Mouse (Mus musculus) cerebellum, adult 2 months (tissue): ENCODE data around the gene Gnb2.

ENCODE experiments used
- CTCF ChIP-seq: fragments of 200-500 bp; IDR thresholded peaks from 2 replicates; pipeline ENCODE4 v1.5.1; 2011; ENCODE audit warnings: low read depth, mild to moderate bottlenecking, control low read depth, low read length, moderate library complexity, borderline replicate concordance; ENCODE audit not compliant: insufficient read depth
- POLR2A ChIP-seq: fragments of 200-500 bp; IDR thresholded peaks from 2 replicates; pipeline ENCODE4 v1.6.1; 2011; ENCODE audit warnings: low read length, control low read depth, borderline replicate concordance; ENCODE audit not compliant: insufficient read depth

GRCm38 (mm10) chr5:137532808-137533116 is 548 bp downstream of the Gnb2 start:
- TF ChIP-seq CTCF, result no peak
- TF ChIP-seq POLR2A, result no peak
